Mouse (Mus musculus): ENCODE measurements around the gene Esrra.
A peak's percentile ranks its signal among the peaks of the same experiment; 100 is the strongest.

Esrra gene

GRCm38 (mm10) chr19:6940396-6941351 is 19.1 kb upstream of the Esrra start:
- no peak for DNase-seq (ENCODE audit: low spot score)

GRCm38 (mm10) chr19:6939106-6940002 is 17.7 kb upstream of the Esrra start:
- DNase-seq (ENCODE audit: low spot score): no peak

GRCm38 (mm10) chr19:6937541-6938465 is 16.2 kb upstream of the Esrra start:
- no peak for DNase-seq (ENCODE audit: low spot score)

- no peak for DNase-seq (ENCODE audit: low spot score)
Observed at GRCm38 (mm10) chr19:6936299-6936698, 14.7 kb upstream of the Esrra start.

- no peak for DNase-seq (ENCODE audit: low spot score)
Observed at GRCm38 (mm10) chr19:6934195-6934977, 12.8 kb upstream of the Esrra start, which contains the start of gene Kcnk4. Kcnk4 (minus strand) TSS chr19:6934515.

GRCm38 (mm10) chr19:6933436-6934194 is 12.0 kb upstream of the Esrra start:
- no peak for DNase-seq (ENCODE audit: low spot score)

GRCm38 (mm10) chr19:6933102-6933435 is 11.5 kb upstream of the Esrra start:
- no peak for DNase-seq (ENCODE audit: low spot score)

GRCm38 (mm10) chr19:6932018-6932417 is 10.4 kb upstream of the Esrra start:
- DNase-seq (ENCODE audit: low spot score): no peak

- no peak for DNase-seq (ENCODE audit: low spot score)
Observed at GRCm38 (mm10) chr19:6931002-6931401, 9.4 kb upstream of the Esrra start.

- no peak for DNase-seq (ENCODE audit: low spot score)
Observed at GRCm38 (mm10) chr19:6928080-6928479, 6.5 kb upstream of the Esrra start.

GRCm38 (mm10) chr19:6926559-6927255 is 5.1 kb upstream of the Esrra start:
- peak; percentile 44 for DNase-seq (ENCODE audit: low spot score)

GRCm38 (mm10) chr19:6925611-6926329 is 4.2 kb upstream of the Esrra start:
- DNase-seq (ENCODE audit: low spot score): no peak

GRCm38 (mm10) chr19:6925307-6925573 is 3.6 kb upstream of the Esrra start, which contains the start of gene Catsperz:
Catsperz (minus strand) TSS chr19:6925380.
- no peak for DNase-seq (ENCODE audit: low spot score)

GRCm38 (mm10) chr19:6924461-6925306 is 3.1 kb upstream of the Esrra start:
- DNase-seq (ENCODE audit: low spot score): peak; percentile 77

GRCm38 (mm10) chr19:6922901-6923735 is 1.5 kb upstream of the Esrra start:
- DNase-seq (ENCODE audit: low spot score): no peak

GRCm38 (mm10) chr19:6920741-6921636 is 624 bp downstream of the Esrra start:
- peak; percentile 66 for DNase-seq (ENCODE audit: low spot score)
